Mouse (Mus musculus): Measurements from ENCODE around the gene Rpl37. TPM values are rescaled to one million over a fixed set of nuclear protein-coding genes. Genes with fewer than 3 reads are reported as not detected.

Gene Rpl37
- 702 and 990 TPM in 2 replicates for polyA plus RNA-seq (2014; fragmentation: Nextera tagmentation; extraction: Ambion mirVana)

DNA sequence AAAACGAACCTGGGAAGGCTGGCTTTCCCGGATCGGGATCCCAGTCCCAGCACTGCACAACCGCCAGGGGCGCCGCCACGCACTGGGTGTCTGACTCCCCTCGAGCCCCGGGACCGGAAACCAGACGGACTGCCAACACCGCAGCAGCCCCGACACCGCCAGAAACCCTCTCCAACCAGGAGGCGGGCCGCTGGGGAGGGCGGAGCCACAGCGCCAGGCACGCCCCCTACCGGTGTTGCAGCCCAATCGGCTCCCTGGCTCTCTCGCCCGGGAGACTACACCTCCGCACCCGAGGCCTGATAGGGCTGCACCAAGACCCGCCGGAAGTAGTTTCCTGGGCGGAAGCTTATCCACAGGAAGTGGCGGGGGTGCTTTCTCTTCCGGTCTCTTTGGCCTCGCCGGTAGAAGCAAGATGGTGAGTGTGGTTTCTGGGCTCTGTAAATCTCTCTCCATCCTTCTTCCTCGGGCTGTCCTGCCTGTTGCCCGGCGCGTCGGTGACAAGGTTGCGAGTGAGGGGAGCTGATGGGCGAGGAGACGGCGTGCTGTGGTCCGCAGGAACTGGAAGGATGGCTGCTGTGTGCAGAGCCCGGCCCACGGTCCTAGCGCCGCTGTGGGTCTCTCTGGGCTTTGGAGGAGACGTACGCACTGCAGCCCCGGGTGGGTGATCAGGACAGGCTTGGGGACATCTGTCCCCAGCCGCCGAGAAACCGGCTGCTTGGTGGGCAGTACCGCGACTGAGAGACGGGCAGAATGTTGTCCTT is at the start of gene Rpl37:
Gene Rpl37, plus strand, starts transcription at position 376 of the 761 bp plus-strand sequence.
- Histone ChIP-seq H3K4me1 (ENCODE audit: control insufficient read depth, insufficient read depth, low read length) (peaks cover 18% of the 10 kb centered on the region; the same call in 1 of the 2 replicates), H3K27ac (ENCODE audit: low read depth, low read length) (peak within 1 kb of the TSS; percentile 93), H3K27me3 (ENCODE audit: control insufficient read depth, insufficient read depth, low read length) (no peaks in the 10 kb centered on the region), H3K4me2 (replicated peaks; ENCODE audit: low read depth, low read length) (peak within 1 kb of the TSS; percentile 82), H3K9ac (ENCODE audit: low read depth, low read length) (peak within 1 kb of the TSS; percentile 92), H3K36me3 (ENCODE audit: control insufficient read depth, insufficient read depth, low read length) (peaks cover 41% of the 10 kb centered on the region), H3K9me3 (ENCODE audit: control insufficient read depth, low read length) (no peaks in the 10 kb centered on the region), H3K4me3 (ENCODE audit: low read length) (peak within 1 kb of the TSS; percentile 84)
- peak; percentile 99 for ATAC-seq (ENCODE audit: low FRiP score, low TSS enrichment)
- under 1% methylated on average over 52 of the region's 55 CpGs for WGBS

DNA sequence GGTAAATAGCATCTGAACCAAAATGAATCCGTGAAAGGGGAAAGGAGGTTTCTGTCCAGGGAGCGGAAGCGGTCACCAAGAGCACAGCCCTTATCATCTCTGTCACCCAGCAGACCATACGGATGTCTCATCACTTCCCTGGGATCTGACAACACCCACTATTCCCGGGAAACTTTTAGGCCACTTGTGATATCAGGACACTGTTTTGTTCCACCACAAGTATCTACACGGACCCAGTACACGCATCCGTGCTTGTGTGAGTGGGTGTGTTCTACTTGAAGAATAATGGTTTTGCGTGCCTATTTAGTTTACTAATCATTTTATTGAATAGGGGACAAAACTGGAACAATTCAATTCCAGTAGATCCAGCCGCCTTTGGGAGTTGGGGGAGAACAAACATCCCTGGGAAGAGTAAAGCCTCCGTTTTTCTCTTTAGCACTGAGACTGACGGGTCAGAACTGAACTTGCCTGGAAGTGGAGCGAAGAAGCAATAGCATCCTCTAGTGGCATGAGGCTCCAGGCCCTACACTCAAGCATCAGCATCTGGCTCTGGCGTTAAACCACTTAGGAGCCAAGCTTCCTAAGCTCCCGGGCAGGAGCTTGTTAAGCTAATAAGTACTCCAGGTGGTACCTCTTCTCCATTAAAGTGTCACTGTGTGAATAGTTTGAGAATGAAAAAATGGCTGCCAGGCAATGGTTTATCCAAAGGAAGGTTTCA is 47.5 kb upstream of the Rpl37 start:
- ATAC-seq (ENCODE audit: low FRiP score, low TSS enrichment), result peak; percentile 71
- H3K4me1 ChIP-seq (ENCODE audit: control insufficient read depth, insufficient read depth, low read length), result no peaks in the 10 kb centered on the region

GRCm38 (mm10) chr15:5081235-5081634 is 35.2 kb upstream of the Rpl37 start:
- no peak for ATAC-seq (ENCODE audit: low FRiP score, low TSS enrichment)
- Histone ChIP-seq H3K27me3 (ENCODE audit: control insufficient read depth, insufficient read depth, low read length) (no peaks in the 10 kb centered on the region), H3K9ac (ENCODE audit: low read depth, low read length) (no peak overlapping the region), H3K27ac (ENCODE audit: low read depth, low read length) (no peak overlapping the region), H3K4me3 (ENCODE audit: low read length) (no peak overlapping the region), H3K4me1 (ENCODE audit: control insufficient read depth, insufficient read depth, low read length) (no peaks in the 10 kb centered on the region), H3K36me3 (ENCODE audit: control insufficient read depth, insufficient read depth, low read length) (no peaks in the 10 kb centered on the region), H3K9me3 (ENCODE audit: control insufficient read depth, low read length) (peaks cover 5% of the 10 kb centered on the region; the same call in 1 of the 2 replicates), H3K4me2 (replicated peaks; ENCODE audit: low read depth, low read length) (no peak overlapping the region)
- WGBS, result 86% methylated on average over 1 of the region's 1 CpGs

More for the DNA sequence above, 47.5 kb upstream of the Rpl37 start:
- Histone ChIP-seq H3K9ac (ENCODE audit: low read depth, low read length) (no peak overlapping the region), H3K27ac (ENCODE audit: low read depth, low read length) (no peak overlapping the region), H3K4me3 (ENCODE audit: low read length) (no peak overlapping the region), H3K27me3 (ENCODE audit: control insufficient read depth, insufficient read depth, low read length) (no peaks in the 10 kb centered on the region), H3K36me3 (ENCODE audit: control insufficient read depth, insufficient read depth, low read length) (no peaks in the 10 kb centered on the region), H3K4me2 (replicated peaks; ENCODE audit: low read depth, low read length) (no peak overlapping the region), H3K9me3 (ENCODE audit: control insufficient read depth, low read length) (peaks cover 2% of the 10 kb centered on the region; the same call in 1 of the 2 replicates)
- WGBS, result 57% methylated on average over 15 of the region's 15 CpGs

DNA sequence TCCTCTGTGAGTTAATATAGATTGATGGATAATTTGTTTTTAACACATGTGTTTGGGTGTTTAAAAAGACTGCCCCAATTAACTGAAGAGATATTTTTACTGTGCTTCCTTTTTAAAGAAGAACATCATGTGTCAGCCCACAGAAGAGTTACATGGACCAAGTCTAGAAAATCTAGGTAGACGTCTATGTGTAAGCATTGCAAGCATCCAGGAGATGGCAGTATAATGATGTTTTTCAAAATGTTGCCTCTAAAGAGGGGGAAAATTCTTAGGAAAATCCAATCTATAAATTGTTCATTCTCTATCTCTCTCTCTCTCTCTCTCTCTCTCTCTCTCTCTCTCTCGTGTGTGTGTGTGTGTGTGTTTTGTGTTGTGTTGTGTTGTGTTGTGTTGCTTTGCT is 30.3 kb upstream of the Rpl37 start:
- no peak overlapping the region for H3K9ac ChIP-seq (ENCODE audit: low read depth, low read length)

GRCm38 (mm10) chr15:5088850-5089608 is 27.4 kb upstream of the Rpl37 start:
- Histone ChIP-seq H3K4me2 (replicated peaks; ENCODE audit: low read depth, low read length) (no peak overlapping the region), H3K4me3 (ENCODE audit: low read length) (no peak overlapping the region), H3K36me3 (ENCODE audit: control insufficient read depth, insufficient read depth, low read length) (no peaks in the 10 kb centered on the region), H3K4me1 (ENCODE audit: control insufficient read depth, insufficient read depth, low read length) (no peaks in the 10 kb centered on the region), H3K27ac (ENCODE audit: low read depth, low read length) (no peak overlapping the region), H3K9ac (ENCODE audit: low read depth, low read length) (no peak overlapping the region), H3K27me3 (ENCODE audit: control insufficient read depth, insufficient read depth, low read length) (no peaks in the 10 kb centered on the region), H3K9me3 (ENCODE audit: control insufficient read depth, low read length) (peaks cover 5% of the 10 kb centered on the region; the same call in 1 of the 2 replicates)
- 59% methylated on average over 7 of the region's 7 CpGs for WGBS
- ATAC-seq (ENCODE audit: low FRiP score, low TSS enrichment), result no peak

More for the DNA sequence above, 30.3 kb upstream of the Rpl37 start:
- no peak overlapping the region for H3K4me2 ChIP-seq (replicated peaks; ENCODE audit: low read depth, low read length)
- no peak overlapping the region for H3K27ac ChIP-seq (ENCODE audit: low read depth, low read length)
- peaks cover 5% of the 10 kb centered on the region; the same call in 1 of the 2 replicates for H3K9me3 ChIP-seq (ENCODE audit: control insufficient read depth, low read length)
- no peaks in the 10 kb centered on the region for H3K36me3 ChIP-seq (ENCODE audit: control insufficient read depth, insufficient read depth, low read length)
- no peaks in the 10 kb centered on the region for H3K4me1 ChIP-seq (ENCODE audit: control insufficient read depth, insufficient read depth, low read length)
- WGBS, result 6% methylated on average over 2 of the region's 2 CpGs
- H3K4me3 ChIP-seq (ENCODE audit: low read length), result no peak overlapping the region
- no peak for ATAC-seq (ENCODE audit: low FRiP score, low TSS enrichment)
- H3K27me3 ChIP-seq (ENCODE audit: control insufficient read depth, insufficient read depth, low read length), result no peaks in the 10 kb centered on the region

GRCm38 (mm10) chr15:5090131-5090530 is 26.3 kb upstream of the Rpl37 start:
- Histone ChIP-seq H3K4me2 (replicated peaks; ENCODE audit: low read depth, low read length) (no peak overlapping the region), H3K4me3 (ENCODE audit: low read length) (no peak overlapping the region), H3K9ac (ENCODE audit: low read depth, low read length) (no peak overlapping the region), H3K27ac (ENCODE audit: low read depth, low read length) (no peak overlapping the region), H3K4me1 (ENCODE audit: control insufficient read depth, insufficient read depth, low read length) (no peaks in the 10 kb centered on the region), H3K27me3 (ENCODE audit: control insufficient read depth, insufficient read depth, low read length) (no peaks in the 10 kb centered on the region), H3K36me3 (ENCODE audit: control insufficient read depth, insufficient read depth, low read length) (no peaks in the 10 kb centered on the region), H3K9me3 (ENCODE audit: control insufficient read depth, low read length) (no peaks in the 10 kb centered on the region)
- 83% methylated on average over 10 of the region's 10 CpGs for WGBS
- ATAC-seq (ENCODE audit: low FRiP score, low TSS enrichment), result no peak

DNA sequence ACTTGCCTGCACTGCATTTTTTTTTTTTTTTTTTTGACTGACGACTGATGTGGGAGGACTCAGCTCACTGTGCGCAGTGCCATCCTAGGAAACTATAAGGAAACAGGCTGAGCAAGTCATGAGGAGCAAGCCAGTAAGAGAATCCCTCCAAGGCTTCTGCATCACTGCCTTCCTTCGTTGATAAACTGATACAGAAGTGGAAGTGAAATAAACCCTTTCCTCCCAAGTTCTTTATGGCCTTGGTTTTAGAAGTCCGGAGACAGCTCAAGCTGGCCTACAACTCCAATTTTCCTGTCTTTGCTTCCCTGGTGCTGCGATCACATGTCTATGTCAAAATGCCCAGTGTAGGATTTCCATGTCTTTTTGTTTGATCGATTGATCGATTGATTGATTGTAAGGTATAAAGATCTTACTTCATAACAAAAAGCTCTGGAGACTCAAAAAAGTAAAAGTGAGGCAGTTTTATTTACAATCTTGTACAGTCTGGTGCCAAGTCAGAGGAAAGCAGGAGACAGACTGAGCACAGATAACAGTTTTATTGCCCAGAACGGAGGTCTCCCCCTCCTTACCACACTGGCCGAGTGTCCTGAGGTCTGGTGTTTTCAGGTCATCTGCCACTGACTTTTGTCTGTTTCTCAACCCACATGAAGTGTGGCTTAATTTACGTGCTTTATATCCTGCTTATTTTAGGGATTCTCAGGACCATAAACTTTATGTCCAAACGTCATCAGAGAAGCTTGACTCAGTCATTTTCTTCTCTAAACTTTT is 20.7 kb upstream of the Rpl37 start:
- H3K9ac ChIP-seq (ENCODE audit: low read depth, low read length), result no peak overlapping the region
- ATAC-seq (ENCODE audit: low FRiP score, low TSS enrichment), result peak; percentile 94
- no peaks in the 10 kb centered on the region for H3K36me3 ChIP-seq (ENCODE audit: control insufficient read depth, insufficient read depth, low read length)
- 43% methylated on average over 11 of the region's 11 CpGs for WGBS
- no peaks in the 10 kb centered on the region for H3K9me3 ChIP-seq (ENCODE audit: control insufficient read depth, low read length)
- no peaks in the 10 kb centered on the region for H3K4me1 ChIP-seq (ENCODE audit: control insufficient read depth, insufficient read depth, low read length)
- no peak overlapping the region for H3K4me2 ChIP-seq (replicated peaks; ENCODE audit: low read depth, low read length)
- no peak overlapping the region for H3K4me3 ChIP-seq (ENCODE audit: low read length)
- no peaks in the 10 kb centered on the region for H3K27me3 ChIP-seq (ENCODE audit: control insufficient read depth, insufficient read depth, low read length)
- H3K27ac ChIP-seq (ENCODE audit: low read depth, low read length), result no peak overlapping the region

- no peaks in the 10 kb centered on the region for H3K4me1 ChIP-seq (ENCODE audit: control insufficient read depth, insufficient read depth, low read length)
- no peaks in the 10 kb centered on the region for H3K9me3 ChIP-seq (ENCODE audit: control insufficient read depth, low read length)
- 92% methylated on average over 1 of the region's 1 CpGs for WGBS
- H3K4me2 ChIP-seq (replicated peaks; ENCODE audit: low read depth, low read length), result no peak overlapping the region
- no peaks in the 10 kb centered on the region for H3K36me3 ChIP-seq (ENCODE audit: control insufficient read depth, insufficient read depth, low read length)
- no peak overlapping the region for H3K27ac ChIP-seq (ENCODE audit: low read depth, low read length)
- no peak overlapping the region for H3K9ac ChIP-seq (ENCODE audit: low read depth, low read length)
- no peaks in the 10 kb centered on the region for H3K27me3 ChIP-seq (ENCODE audit: control insufficient read depth, insufficient read depth, low read length)
- ATAC-seq (ENCODE audit: low FRiP score, low TSS enrichment), result no peak
- H3K4me3 ChIP-seq (ENCODE audit: low read length), result no peak overlapping the region
These were observed 19.1 kb upstream of the Rpl37 start for GRCm38 (mm10) chr15:5097376-5097775.
